Mouse (Mus musculus) retina, postnatal 7 days (tissue): Measurements from ENCODE around the gene Grb2.

ENCODE experiments used
- DNase-seq: peaks from one replicate; pipeline ENCODE4 v3.0.0-alpha.2; 2012; ENCODE audit warnings: low read depth, low spot score

Gene Grb2

DNA sequence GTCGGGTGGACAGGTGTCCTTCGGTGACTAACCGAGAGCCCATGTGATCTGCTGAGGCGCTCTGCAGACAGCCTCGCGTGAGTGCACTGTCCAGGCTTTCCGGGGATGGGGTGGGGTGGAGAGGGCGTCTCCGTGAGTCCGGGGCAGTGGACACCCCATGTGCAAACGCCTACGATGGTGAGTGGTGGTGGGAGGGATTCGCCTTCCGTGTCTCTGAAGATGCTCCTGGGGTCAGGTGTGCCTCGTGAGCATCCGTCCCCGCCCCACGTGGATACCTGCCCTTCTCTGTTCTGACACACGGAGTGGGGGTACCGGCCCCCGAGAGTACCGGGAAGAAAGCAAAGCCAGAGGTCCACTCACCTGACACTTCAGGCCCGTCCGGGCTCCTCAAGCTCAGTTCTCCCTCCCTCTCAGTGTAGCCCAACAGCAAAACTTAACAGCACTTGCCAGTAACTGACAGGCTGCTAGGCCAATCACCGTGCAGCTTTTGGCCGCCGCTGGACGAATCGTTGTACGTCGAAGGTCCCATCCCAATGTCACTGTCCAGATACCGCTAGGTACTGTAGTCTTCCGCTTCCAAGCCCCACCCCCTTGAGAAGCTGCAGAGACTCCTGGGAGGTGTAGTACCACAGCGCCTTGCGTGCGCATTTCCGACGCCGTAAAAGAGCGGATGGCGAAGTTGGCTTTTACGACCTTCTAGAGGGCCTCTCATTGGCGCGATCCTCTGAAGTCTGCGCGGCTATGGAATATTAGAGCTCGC lies 80.5 kb downstream of the Grb2 start, which contains the start of gene Slc25a19:
Gene Slc25a19 (minus strand): TSS at position 591 of the 760 bp plus-strand sequence.
- peak; percentile 97 for DNase-seq

DNA sequence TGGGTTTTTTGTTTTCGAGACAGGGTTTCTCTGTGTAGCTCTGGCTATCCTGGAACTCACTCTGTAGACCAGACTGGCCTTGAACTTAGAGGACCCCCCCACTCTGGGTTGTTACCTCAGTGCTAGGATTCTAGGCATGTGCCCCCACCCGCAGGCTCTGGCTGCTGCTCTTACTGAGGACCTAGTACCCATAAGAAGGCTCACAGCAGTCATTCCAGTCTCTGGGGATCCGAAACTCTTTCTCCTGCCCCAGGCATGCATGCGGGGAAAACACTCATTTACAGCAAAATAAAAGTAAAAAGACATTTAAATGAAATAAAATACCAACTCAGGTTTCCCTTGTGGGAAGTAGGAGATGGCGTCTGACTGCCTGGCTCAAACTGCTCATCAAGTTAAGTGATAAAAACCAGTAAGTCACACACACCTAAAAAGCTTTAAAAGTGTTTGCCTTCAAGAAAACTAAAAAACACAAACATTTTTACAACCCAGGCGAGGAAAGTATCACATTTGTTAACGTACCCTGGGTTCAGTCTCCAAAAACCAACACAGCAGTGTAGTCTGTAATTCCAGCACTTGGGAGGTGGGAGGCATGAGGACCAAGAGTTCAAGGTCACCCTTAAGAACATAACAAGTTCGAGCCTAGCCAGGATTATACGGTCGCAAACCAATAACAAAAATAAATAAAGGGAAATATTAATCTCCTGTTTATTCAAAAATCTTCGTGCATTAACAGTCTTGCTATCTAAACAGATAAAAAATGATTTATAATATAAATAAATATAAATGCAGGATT lies 81.4 kb downstream of the Grb2 start:
- DNase-seq: no peak

DNA sequence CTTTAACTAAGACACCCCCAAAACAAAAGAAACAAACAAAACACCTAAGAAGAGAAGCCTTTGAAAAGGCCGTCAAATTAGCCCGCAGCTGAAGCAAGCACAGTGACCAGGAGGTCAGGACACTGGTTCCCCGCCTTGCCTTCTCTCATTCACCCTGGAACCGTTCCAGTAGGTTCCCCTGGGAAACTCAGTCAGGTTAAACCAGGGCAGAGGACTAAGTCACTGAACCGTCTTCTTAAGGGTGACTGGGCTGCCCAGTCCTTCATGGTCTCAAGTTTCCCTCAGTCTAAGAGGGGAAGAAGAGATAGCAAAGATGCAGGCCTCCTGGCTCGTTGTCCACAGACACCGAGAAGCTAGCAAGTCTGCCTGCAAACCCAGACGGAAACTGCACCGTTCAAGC lies 82.5 kb downstream of the Grb2 start:
- no peak for DNase-seq

DNA sequence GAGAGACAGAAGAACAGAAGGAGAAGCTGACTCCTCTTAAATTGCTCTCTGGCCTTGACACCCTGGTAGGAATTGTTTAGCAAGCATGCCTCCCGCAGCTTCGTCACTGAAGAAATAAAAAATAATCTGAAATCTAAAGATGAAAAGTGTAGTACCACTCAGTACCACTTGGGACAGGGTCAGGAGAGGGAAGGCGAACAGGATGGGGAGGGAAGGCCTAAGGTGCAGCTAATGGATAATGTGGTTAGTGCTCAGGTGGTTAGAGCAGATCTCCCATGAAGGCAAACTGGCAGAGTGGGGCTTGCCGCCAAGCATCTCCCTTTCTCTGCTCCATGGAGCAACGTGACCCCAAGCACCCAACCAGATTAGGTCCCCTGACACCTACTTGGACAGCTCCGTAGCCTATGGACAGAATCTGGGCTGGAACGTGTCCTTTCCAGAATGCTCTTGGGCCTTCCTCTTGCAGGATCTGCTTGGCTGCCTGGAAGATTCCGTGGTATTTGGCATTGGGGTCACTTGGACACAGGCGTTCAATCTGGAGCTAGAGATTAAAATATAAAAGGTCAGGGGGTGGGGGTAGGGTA lies 84.8 kb downstream of the Grb2 start:
- no peak for DNase-seq

- DNase-seq: no peak
Observed at GRCm38 (mm10) chr11:115619949-115620348, 88.4 kb downstream of the Grb2 start.

- no peak for DNase-seq
Observed at GRCm38 (mm10) chr11:115618732-115619516, 89.5 kb downstream of the Grb2 start.

GRCm38 (mm10) chr11:115618001-115618400 lies 90.4 kb downstream of the Grb2 start:
- no peak for DNase-seq

DNA sequence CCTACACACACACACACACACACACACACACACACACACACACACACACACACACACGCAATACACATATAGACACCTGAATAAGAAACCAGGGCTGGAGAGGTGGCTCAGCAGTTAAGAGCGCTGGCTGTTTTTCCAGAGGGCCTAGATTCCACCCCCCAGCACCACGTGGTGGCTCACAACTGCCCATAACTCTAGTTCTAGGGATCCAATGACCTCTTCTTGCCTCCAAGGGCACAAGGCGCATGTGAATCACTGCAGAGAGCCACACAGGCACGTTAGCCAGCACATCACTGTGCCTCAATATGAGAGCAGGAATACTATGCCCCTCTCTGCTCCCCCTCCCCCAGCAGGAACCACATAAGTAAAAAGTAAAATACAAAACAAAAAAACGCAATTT lies 91.5 kb downstream of the Grb2 start:
- DNase-seq: no peak

- no peak for DNase-seq
Observed at GRCm38 (mm10) chr11:115616371-115616770, 92.0 kb downstream of the Grb2 start.

DNA sequence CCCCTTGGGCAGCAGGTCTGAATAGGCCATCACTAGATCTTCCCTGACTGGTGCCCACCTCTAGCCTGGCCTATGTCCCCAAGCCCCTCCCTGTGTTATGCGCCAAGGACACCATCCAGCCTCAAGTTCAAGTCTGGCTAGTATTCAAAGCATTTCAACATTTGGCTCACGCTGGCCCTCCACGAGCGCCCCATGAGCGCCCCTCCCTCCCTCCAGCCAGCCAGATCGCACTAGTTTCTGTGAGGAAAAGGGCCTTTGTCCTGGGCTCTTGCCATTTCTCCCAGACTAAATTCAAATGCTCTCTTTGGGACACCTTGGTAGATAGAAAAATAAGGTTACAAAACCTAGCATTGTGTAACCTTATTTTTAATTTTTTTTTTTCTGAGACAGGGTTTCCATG lies 92.5 kb downstream of the Grb2 start:
- no peak for DNase-seq

GRCm38 (mm10) chr11:115615108-115615825 lies 93.1 kb downstream of the Grb2 start:
- DNase-seq: no peak

GRCm38 (mm10) chr11:115614346-115615107 lies 93.9 kb downstream of the Grb2 start:
- DNase-seq: no peak

- DNase-seq: no peak
Observed at GRCm38 (mm10) chr11:115613138-115613945, 95.1 kb downstream of the Grb2 start.

DNA sequence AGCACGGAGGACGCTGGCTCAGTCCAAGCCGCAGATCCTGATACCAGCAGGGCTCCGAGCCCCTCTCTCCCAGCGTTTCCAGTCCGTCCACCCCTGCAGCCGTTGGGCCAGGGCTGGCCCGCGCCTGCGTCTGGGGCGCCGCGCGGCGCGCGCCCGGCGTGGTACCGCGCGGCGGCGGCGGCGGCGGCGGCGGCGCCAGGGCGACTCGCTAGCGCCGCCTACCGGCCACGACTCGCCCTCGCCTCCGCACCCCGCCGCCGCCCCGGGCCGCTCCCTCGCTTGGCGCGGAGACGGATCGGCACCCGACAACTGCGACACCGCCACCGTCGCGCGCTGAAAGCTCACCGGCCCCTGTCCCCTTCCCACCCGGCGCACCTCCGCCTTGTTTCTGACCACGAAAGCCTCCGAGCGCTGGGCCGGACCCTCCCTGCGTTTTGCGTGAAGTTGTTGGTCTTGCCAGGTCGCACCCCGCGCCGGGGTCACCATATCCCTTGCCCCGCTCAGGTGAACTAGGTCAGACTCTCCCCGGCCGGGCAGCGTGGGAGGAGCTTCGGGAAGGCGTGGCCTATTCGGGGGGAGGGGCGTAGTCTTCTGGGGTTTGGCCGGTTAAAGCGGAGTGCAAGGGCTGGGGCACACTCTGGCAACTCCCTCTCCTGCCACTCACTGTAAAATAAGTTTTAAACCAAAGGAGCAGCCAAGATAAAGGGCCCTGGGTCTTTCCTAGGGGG lies 95.8 kb downstream of the Grb2 start, which contains the start of gene Mif4gd:
Gene Mif4gd (minus strand): TSS at position 560 of the 728 bp plus-strand sequence.
- DNase-seq: peak; percentile 81

GRCm38 (mm10) chr11:115612059-115612409 lies 96.4 kb downstream of the Grb2 start:
- no peak for DNase-seq

DNA sequence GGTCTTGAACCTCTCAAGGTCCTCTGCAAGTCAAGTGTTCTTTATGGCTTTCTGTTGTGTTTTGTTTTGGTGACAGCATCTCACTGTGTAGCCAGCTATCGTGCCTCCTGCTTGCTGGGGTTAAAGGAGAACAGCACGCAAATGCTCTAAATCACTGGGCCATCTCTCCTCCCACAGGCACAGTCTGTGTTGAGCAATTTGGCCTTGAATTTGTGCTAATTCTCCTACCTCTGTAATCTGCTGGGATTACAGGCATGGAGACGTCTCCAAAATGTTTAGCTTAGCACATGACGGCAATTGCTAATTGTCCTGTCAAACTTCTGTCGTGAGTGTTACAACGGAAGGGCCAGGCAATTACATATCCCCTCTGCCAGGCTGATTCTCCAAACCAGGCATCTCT lies 97.2 kb downstream of the Grb2 start:
- DNase-seq: no peak

- DNase-seq: no peak
Observed at GRCm38 (mm10) chr11:115609576-115609975, 98.8 kb downstream of the Grb2 start.
